Mouse (Mus musculus) heart, adult 2 months (tissue): ENCODE measurements around the gene Gm28041.

ENCODE experiments used
- CTCF ChIP-seq: fragments of 200-600 bp; IDR thresholded peaks from 2 replicates; pipeline ENCODE4 v1.8.1; 2022; ENCODE audit warnings: antibody characterized with exemption, mild to moderate bottlenecking, moderate library complexity
- POLR2A ChIP-seq: fragments of 200-500 bp; IDR thresholded peaks from 2 replicates; pipeline ENCODE4 v1.6.1; 2011; ENCODE audit warnings: mild to moderate bottlenecking, low read depth, low read length, control low read depth; ENCODE audit not compliant: insufficient read depth

GRCm38 (mm10) chr13:67343422-67343821 is 32.1 kb downstream of the Gm28041 start:
- TF ChIP-seq CTCF (no peak), POLR2A (no peak)
